Mouse (Mus musculus): Measurements from ENCODE around the gene Slc7a11. TPM values are rescaled to one million over a fixed set of nuclear protein-coding genes. Genes with fewer than 3 reads are reported as not detected.

Gene Slc7a11
- polyA plus RNA-seq, 1 experiment = 0.99 TPM

- H3K27ac ChIP-seq (ENCODE audit: insufficient read depth, low read length) = no peak overlapping the region
- TF ChIP-seq CTCF (IDR thresholded peaks at IDR 0.05; ENCODE audit: extremely low read depth, insufficient read depth, insufficient read length, insufficient replicate concordance) (no peak), POLR2A (IDR thresholded peaks at IDR 0.05; ENCODE audit: low read depth, low read length) (no peak)
- no peaks in the 10 kb centered on the region for H3K36me3 ChIP-seq (ENCODE audit: control insufficient read depth, insufficient read depth, low read length)
- no peak overlapping the region for H3K4me3 ChIP-seq (ENCODE audit: extremely low read depth, insufficient read depth, insufficient read length)
- H3K4me1 ChIP-seq (ENCODE audit: control insufficient read depth, insufficient read depth, insufficient read length) = no peaks in the 10 kb centered on the region
- WGBS = 83% methylated on average over 3 of the region's 3 CpGs
- DNase-seq (ENCODE audit: low read depth in 1 of 2, low spot score in 2 of 2) = no peak
- no peaks in the 10 kb centered on the region for H3K27me3 ChIP-seq (ENCODE audit: control insufficient read depth, insufficient read depth, low read length)
These were observed 458.6 kb downstream of the Slc7a11 start for GRCm38 (mm10) chr3:49984795-49985194.

DNA sequence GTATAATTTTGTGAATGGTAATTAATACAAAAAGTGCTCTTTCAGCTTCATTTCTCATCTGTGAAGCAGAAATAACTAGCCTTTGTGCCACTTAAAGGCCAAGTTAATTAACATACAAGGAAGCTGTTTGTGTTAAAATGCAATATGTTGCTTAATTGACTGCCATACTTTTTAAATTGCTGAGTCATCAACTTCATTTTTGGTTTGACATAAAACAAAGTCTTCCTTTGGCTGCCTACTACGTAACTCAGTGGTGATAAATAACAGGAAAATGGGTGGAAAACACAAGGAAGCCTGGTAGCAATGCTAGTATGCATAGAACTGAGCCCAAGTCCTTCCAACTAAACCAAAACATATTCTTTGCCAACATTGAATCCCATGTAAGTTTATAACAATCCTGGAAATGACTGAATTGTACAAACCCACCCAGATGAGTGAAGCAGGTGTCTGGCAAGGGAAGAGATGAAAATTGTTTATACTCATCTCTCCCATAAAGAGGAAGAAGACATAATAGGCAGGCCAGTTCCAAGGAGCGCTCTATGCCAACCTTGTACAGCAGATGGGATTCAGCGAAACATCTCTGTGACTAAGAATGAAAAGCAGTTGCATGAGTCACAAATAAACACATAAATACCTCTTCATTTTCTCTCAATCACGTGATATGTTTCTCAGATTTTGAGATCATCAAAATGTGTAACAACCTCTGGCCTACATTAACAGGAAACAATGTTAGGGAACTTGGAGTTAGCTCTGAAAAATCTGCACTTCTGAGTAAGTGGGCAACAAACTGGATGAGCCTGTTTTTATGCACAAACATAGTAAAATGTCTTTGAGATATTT, 459.8 kb downstream of the Slc7a11 start:
- no peaks in the 10 kb centered on the region for H3K36me3 ChIP-seq (ENCODE audit: control insufficient read depth, insufficient read depth, low read length)
- DNase-seq (ENCODE audit: low read depth in 1 of 2, low spot score in 2 of 2) = no peak
- 74% methylated on average over 4 of the region's 4 CpGs for WGBS
- H3K4me3 ChIP-seq (ENCODE audit: extremely low read depth, insufficient read depth, insufficient read length) = no peak overlapping the region
- TF ChIP-seq CTCF (IDR thresholded peaks at IDR 0.05; ENCODE audit: extremely low read depth, insufficient read depth, insufficient read length, insufficient replicate concordance) (no peak), POLR2A (IDR thresholded peaks at IDR 0.05; ENCODE audit: low read depth, low read length) (no peak)
- H3K4me1 ChIP-seq (ENCODE audit: control insufficient read depth, insufficient read depth, insufficient read length) = no peaks in the 10 kb centered on the region
- H3K27me3 ChIP-seq (ENCODE audit: control insufficient read depth, insufficient read depth, low read length) = no peaks in the 10 kb centered on the region
- H3K27ac ChIP-seq (ENCODE audit: insufficient read depth, low read length) = no peak overlapping the region

GRCm38 (mm10) chr3:49973994-49974393, 469.4 kb downstream of the Slc7a11 start:
- no peaks in the 10 kb centered on the region for H3K27me3 ChIP-seq (ENCODE audit: control insufficient read depth, insufficient read depth, low read length)
- no peaks in the 10 kb centered on the region for H3K4me1 ChIP-seq (ENCODE audit: control insufficient read depth, insufficient read depth, insufficient read length)
- no peak for DNase-seq (ENCODE audit: low read depth in 1 of 2, low spot score in 2 of 2)
- no peaks in the 10 kb centered on the region for H3K36me3 ChIP-seq (ENCODE audit: control insufficient read depth, insufficient read depth, low read length)
- TF ChIP-seq POLR2A (IDR thresholded peaks at IDR 0.05; ENCODE audit: low read depth, low read length) = no peak
- no peak for TF ChIP-seq CTCF (IDR thresholded peaks at IDR 0.05; ENCODE audit: extremely low read depth, insufficient read depth, insufficient read length, insufficient replicate concordance)
- no peak overlapping the region for H3K27ac ChIP-seq (ENCODE audit: insufficient read depth, low read length)
- 81% methylated on average over 3 of the region's 3 CpGs for WGBS
- H3K4me3 ChIP-seq (ENCODE audit: extremely low read depth, insufficient read depth, insufficient read length) = no peak overlapping the region

DNA sequence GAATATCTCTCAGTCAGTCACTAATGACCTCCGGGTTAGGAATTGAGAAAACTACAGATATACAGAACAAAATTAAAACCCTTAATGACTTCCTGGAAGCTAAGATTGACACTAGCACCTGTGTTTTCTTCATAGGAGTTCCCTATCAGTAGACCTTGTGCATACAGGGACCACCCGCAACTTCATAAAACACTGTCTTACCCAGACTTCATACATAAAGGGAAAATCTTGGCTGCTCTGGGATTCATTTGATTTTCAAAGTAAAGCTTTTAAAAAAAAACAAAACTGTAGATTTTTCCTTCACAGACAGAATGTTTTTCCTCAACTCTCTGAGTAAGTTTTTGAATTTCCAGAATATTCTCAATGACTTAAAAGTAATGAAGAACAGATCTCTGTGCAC, 477.8 kb downstream of the Slc7a11 start:
- WGBS = 94% methylated on average over 2 of the region's 2 CpGs
- Histone ChIP-seq H3K36me3 (ENCODE audit: control insufficient read depth, insufficient read depth, low read length) (no peaks in the 10 kb centered on the region), H3K27ac (ENCODE audit: insufficient read depth, low read length) (no peak overlapping the region), H3K27me3 (ENCODE audit: control insufficient read depth, insufficient read depth, low read length) (no peaks in the 10 kb centered on the region), H3K4me3 (ENCODE audit: extremely low read depth, insufficient read depth, insufficient read length) (no peak overlapping the region), H3K4me1 (ENCODE audit: control insufficient read depth, insufficient read depth, insufficient read length) (no peaks in the 10 kb centered on the region)
- no peak for DNase-seq (ENCODE audit: low read depth in 1 of 2, low spot score in 2 of 2)
- TF ChIP-seq CTCF (IDR thresholded peaks at IDR 0.05; ENCODE audit: extremely low read depth, insufficient read depth, insufficient read length, insufficient replicate concordance) = no peak
- no peak for TF ChIP-seq POLR2A (IDR thresholded peaks at IDR 0.05; ENCODE audit: low read depth, low read length)

- H3K27ac ChIP-seq (ENCODE audit: insufficient read depth, low read length) = no peak overlapping the region
- H3K36me3 ChIP-seq (ENCODE audit: control insufficient read depth, insufficient read depth, low read length) = no peaks in the 10 kb centered on the region
- 84% methylated on average over 2 of the region's 2 CpGs for WGBS
- no peak for DNase-seq (ENCODE audit: low read depth in 1 of 2, low spot score in 2 of 2)
- H3K4me3 ChIP-seq (ENCODE audit: extremely low read depth, insufficient read depth, insufficient read length) = no peak overlapping the region
- no peak for TF ChIP-seq CTCF (IDR thresholded peaks at IDR 0.05; ENCODE audit: extremely low read depth, insufficient read depth, insufficient read length, insufficient replicate concordance)
- no peak for TF ChIP-seq POLR2A (IDR thresholded peaks at IDR 0.05; ENCODE audit: low read depth, low read length)
- no peaks in the 10 kb centered on the region for H3K27me3 ChIP-seq (ENCODE audit: control insufficient read depth, insufficient read depth, low read length)
- no peaks in the 10 kb centered on the region for H3K4me1 ChIP-seq (ENCODE audit: control insufficient read depth, insufficient read depth, insufficient read length)
These were observed 482.8 kb downstream of the Slc7a11 start for GRCm38 (mm10) chr3:49960581-49960980.

- Histone ChIP-seq H3K36me3 (ENCODE audit: control insufficient read depth, insufficient read depth, low read length) (no peaks in the 10 kb centered on the region), H3K27ac (ENCODE audit: insufficient read depth, low read length) (no peak overlapping the region), H3K27me3 (ENCODE audit: control insufficient read depth, insufficient read depth, low read length) (no peaks in the 10 kb centered on the region), H3K4me3 (ENCODE audit: extremely low read depth, insufficient read depth, insufficient read length) (no peak overlapping the region), H3K4me1 (ENCODE audit: control insufficient read depth, insufficient read depth, insufficient read length) (no peaks in the 10 kb centered on the region)
- DNase-seq (ENCODE audit: low read depth in 1 of 2, low spot score in 2 of 2) = no peak
- WGBS = 48% methylated on average over 2 of the region's 2 CpGs
- TF ChIP-seq CTCF (IDR thresholded peaks at IDR 0.05; ENCODE audit: extremely low read depth, insufficient read depth, insufficient read length, insufficient replicate concordance) (no peak), POLR2A (IDR thresholded peaks at IDR 0.05; ENCODE audit: low read depth, low read length) (no peak)
These were observed 496.6 kb downstream of the Slc7a11 start for GRCm38 (mm10) chr3:49946845-49947244.

GRCm38 (mm10) chr3:49944783-49945182, 498.6 kb downstream of the Slc7a11 start:
- TF ChIP-seq CTCF (IDR thresholded peaks at IDR 0.05; ENCODE audit: extremely low read depth, insufficient read depth, insufficient read length, insufficient replicate concordance) (no peak), POLR2A (IDR thresholded peaks at IDR 0.05; ENCODE audit: low read depth, low read length) (no peak)
- 85% methylated on average over 5 of the region's 5 CpGs for WGBS
- no peaks in the 10 kb centered on the region for H3K27me3 ChIP-seq (ENCODE audit: control insufficient read depth, insufficient read depth, low read length)
- no peak overlapping the region for H3K27ac ChIP-seq (ENCODE audit: insufficient read depth, low read length)
- no peaks in the 10 kb centered on the region for H3K4me1 ChIP-seq (ENCODE audit: control insufficient read depth, insufficient read depth, insufficient read length)
- H3K36me3 ChIP-seq (ENCODE audit: control insufficient read depth, insufficient read depth, low read length) = no peaks in the 10 kb centered on the region
- DNase-seq (ENCODE audit: low read depth in 1 of 2, low spot score in 2 of 2) = no peak
- no peak overlapping the region for H3K4me3 ChIP-seq (ENCODE audit: extremely low read depth, insufficient read depth, insufficient read length)
